Mouse (Mus musculus) kidney, embryonic 16.5 days (tissue): ENCODE data around the gene Nphs2. TPM values are rescaled to one million over a fixed set of nuclear protein-coding genes. Genes with fewer than 3 reads are reported as not detected.
"Not testable (repeated sequence)": the region's sequence is repeated elsewhere in the genome, so short reads cannot be mapped to it uniquely, and the experiment has no call there.

Experiments used
- ATAC-seq: fragments of 200-750 bp; cut with Nextera tagmentation; 2 replicates; pipeline ENCODE4 v1.8.0; 2017; ENCODE audit warnings: moderate TSS enrichment; ENCODE audit not compliant: low FRiP score, low TSS enrichment
- H3K27ac ChIP-seq: fragments of 300-500 bp; sonication (generic); 2 replicates; pipeline ENCODE4 v1.5.1; 2014; ENCODE audit warnings: low read length
- H3K27me3 ChIP-seq: fragments of 300-500 bp; sonication (generic); 2 replicates; pipeline ENCODE4 v1.6.1; 2014; ENCODE audit warnings: low read length, control low read depth, mixed read lengths; ENCODE audit not compliant: insufficient read depth
- H3K36me3 ChIP-seq: fragments of 300-500 bp; sonication (generic); 2 replicates; pipeline ENCODE4 v1.6.1; 2014; ENCODE audit warnings: low read length, control low read depth, mixed read lengths; ENCODE audit not compliant: insufficient read depth
- H3K4me1 ChIP-seq: fragments of 300-500 bp; sonication (generic); 2 replicates; pipeline ENCODE4 v1.6.1; 2014; ENCODE audit warnings: low read length, control low read depth, mixed read lengths; ENCODE audit not compliant: insufficient read depth
- H3K4me2 ChIP-seq: fragments of 300-500 bp; sonication (generic); replicated peaks from 2 replicates; pipeline ENCODE4 v1.6.1; 2014; ENCODE audit warnings: low read depth, low read length
- H3K4me3 ChIP-seq: fragments of 300-500 bp; sonication (generic); 2 replicates; pipeline ENCODE4 v1.5.1; 2014; ENCODE audit warnings: mild to moderate bottlenecking, low read length
- H3K9ac ChIP-seq: fragments of 300-500 bp; sonication (generic); replicated peaks from 2 replicates; pipeline ENCODE4 v1.6.1; 2014; ENCODE audit warnings: low read length
- H3K9me3 ChIP-seq: fragments of 300-500 bp; sonication (generic); 2 replicates; pipeline ENCODE4 v1.6.1; 2016; ENCODE audit warnings: low read length, control low read depth
- WGBS: fragments of 180-500 bp; shearing (Covaris S2); extraction: QIAGEN DNeasy Blood & Tissue Kit; methylation state at CpG from one replicate; pipeline ENCODE4 v1.1.7; 2014; 5-methylcytosine and 5-hydroxymethylcytosine counted together
- polyA plus RNA-seq: library from polyadenylated mRNA; unstranded; fragments of >200 nt; fragmentation: Nextera tagmentation; extraction: Ambion mirVana; gene quantifications from 2 replicates; pipeline ENCODE4 v1.2.1, GENCODE M21; 2015

The Nphs2 gene
- polyA plus RNA-seq, 1 experiment from 2014 or later = 53.3 TPM

DNA sequence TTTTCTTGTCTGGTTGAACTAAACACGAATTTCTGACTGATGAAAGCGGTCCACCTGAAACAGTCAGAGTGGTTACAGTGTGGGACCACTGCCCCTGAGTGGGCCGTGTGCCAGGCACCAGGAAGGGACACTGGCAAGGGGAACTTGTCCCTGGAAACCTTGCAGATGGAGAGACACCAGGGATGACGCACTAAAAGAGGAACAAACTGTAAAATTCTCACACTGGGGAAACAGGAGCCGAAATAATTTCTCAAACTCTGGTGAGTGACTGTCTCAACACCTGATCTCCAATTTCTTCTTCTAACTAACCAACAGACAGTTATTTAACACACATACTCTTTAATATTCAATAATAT lies 25.0 kb upstream of the Nphs2 start:
- Histone ChIP-seq H3K27me3 (no peaks in the 10 kb centered on the region), H3K27ac (no peak overlapping the region), H3K4me3 (no peak overlapping the region), H3K4me2 (no peak overlapping the region), H3K36me3 (no peaks in the 10 kb centered on the region), H3K9ac (no peak overlapping the region), H3K4me1 (no peaks in the 10 kb centered on the region), H3K9me3 (no peaks in the 10 kb centered on the region)
- ATAC-seq = no peak
- WGBS = 87% methylated on average over 5 of the region's 5 CpGs

DNA sequence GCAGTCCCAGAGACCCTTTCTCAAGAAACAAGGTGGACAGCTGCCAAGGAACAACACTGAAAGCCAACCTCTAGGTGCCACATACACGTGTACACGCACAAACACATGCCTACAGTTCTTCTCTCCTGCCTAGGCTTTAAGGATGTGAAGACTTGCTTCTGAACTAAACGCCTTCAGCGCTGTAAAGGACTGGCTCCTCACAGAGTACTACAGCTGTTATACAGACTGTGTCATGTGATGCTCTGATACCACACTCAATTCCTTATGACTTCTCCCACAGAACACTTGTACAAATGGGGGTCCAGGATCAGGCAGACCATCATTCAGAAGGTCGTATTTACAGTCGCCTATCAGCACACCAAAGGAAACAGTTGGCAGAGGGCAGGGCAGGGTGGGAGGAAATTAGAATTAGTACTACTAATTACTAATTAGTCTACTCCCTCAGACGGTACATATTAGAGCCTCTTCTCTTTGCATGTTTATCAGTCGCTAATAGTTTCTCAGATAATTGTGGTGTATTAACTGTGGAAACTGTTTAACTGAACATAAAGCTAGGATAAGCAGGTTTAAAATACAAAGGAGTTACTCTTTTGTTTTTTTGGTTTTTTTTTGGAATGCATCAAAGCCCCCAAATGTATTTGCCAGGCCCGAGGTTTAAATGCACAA lies 21.8 kb upstream of the Nphs2 start:
- no peak for ATAC-seq
- H3K9ac ChIP-seq = no peak overlapping the region
- no peaks in the 10 kb centered on the region for H3K36me3 ChIP-seq

DNA sequence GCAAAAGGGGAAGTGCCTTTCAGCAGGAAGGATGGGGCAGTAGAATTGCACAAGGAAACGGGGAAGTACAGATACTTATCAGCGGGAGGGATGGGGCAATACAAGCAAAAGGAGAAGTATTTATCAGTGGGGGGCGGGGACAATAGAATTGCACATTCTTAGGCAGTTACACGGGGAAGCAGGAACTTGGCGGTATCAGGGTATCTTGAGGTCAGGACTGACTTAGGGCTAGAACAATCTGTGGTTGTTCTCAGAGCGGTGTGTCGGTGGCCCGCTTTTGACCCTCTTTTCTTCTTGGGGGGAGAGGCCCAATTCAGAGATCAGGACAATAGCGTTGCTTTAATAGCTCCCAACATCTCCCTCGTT lies 21.3 kb upstream of the Nphs2 start:
- H3K4me3 ChIP-seq, H3K9ac ChIP-seq, ATAC-seq, H3K36me3 ChIP-seq, H3K4me1 ChIP-seq, H3K9me3 ChIP-seq, H3K27me3 ChIP-seq, H3K4me2 ChIP-seq, H3K27ac ChIP-seq: not testable (repeated sequence)
- WGBS = 81% methylated on average over 10 of the region's 10 CpGs

More for the DNA sequence above, 21.8 kb upstream of the Nphs2 start:
- H3K27ac ChIP-seq = no peak overlapping the region
- no peaks in the 10 kb centered on the region for H3K4me1 ChIP-seq
- 81% methylated on average over 9 of the region's 9 CpGs for WGBS
- H3K4me3 ChIP-seq = no peak overlapping the region
- H3K27me3 ChIP-seq = no peaks in the 10 kb centered on the region
- no peaks in the 10 kb centered on the region for H3K9me3 ChIP-seq
- H3K4me2 ChIP-seq = no peak overlapping the region

DNA sequence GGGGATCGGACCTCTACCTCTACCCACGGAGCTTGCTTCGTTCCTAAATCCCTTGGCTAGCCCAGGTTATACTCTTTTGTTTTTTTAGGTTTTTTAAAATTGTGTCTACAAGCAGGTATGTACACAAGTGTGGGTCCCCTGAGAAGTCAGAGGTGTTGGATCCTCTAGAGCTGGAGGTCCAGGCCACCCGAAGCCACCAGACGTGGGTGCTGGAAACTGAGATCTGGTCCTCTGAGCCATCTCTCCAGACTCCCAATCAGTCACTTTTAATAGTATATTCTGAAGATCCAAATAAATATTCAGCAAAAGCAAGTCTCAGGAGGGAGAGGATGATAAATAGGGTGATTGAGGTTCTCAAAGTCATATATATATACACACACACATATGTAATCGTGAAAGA lies 20.5 kb upstream of the Nphs2 start:
- Histone ChIP-seq H3K27me3 (no peaks in the 10 kb centered on the region), H3K36me3 (no peaks in the 10 kb centered on the region), H3K4me3 (no peak overlapping the region), H3K9ac (no peak overlapping the region), H3K27ac (no peak overlapping the region), H3K9me3 (no peaks in the 10 kb centered on the region), H3K4me2 (no peak overlapping the region), H3K4me1 (no peaks in the 10 kb centered on the region)
- no peak for ATAC-seq
- WGBS = 94% methylated on average over 6 of the region's 6 CpGs

DNA sequence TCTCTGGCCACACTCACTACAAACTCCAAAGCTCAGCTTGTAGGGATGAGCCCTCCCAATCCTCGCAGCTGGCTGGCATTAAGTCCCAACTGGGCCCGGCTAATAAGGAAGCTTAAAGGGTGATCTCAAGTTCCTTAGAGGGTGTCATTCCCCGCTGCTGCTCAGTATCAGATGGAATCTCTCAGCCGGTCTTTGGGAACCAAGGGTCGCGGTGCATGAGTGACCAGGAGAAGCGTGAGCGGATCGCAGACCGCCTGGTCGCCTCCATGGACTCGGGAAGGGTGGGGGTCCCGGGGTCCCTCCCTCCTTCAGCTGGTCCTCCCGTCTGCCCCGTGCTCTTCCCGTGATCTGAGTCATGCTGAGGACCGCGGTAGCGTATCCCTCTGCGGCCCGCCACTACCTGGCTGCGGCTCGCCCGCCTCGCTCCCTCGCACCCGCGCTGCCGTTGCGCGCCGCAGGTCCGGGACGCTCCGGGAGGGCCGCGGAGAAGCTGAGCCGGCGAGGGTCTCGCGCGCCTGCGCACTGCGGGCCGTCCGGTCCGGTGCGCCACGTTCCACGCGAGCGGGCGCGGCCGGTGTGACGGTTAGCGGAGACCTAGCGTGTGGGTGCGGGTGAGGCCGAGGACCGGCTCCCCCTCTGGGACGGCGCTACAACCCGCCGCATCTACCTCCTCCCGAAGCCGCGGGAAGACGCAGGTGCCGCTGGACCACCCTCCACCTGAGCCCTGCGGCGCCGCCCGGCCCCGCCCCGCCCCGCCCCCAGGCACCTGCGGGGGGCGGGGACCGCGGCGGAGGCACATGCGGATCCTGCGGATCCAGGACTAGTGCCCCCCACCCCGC lies 7.4 kb upstream of the Nphs2 start, which contains the start of gene Tdrd5:
Gene Tdrd5, minus strand, starts transcription at position 754 of the 839 bp plus-strand sequence.
- peak within 1 kb of the TSS; percentile 70 for H3K4me3 ChIP-seq
- H3K27ac ChIP-seq = no peak within 1 kb of the TSS
- H3K27me3 ChIP-seq = peaks cover 40% of the 10 kb centered on the region

DNA sequence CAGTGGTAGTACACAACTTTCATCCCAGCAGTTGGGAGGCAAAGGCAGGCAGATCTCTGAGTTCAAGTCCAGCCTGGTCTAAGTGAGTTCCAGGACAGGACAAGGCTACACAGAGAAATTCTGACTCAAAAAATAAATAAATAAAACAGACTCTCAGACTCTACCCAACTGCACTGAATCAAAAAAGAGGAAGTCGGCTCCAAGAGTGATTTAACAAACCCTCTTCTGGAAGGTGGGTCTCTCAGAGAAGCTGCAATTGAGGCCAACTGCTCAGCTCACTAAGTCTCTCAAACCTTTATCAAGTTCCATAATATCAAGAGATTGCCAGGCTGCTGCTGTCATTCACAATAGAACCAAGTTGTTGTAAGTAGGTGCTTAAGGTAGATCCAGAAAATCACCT lies 1.9 kb upstream of the Nphs2 start:
- Histone ChIP-seq H3K36me3 (no peaks in the 10 kb centered on the region), H3K27me3 (peaks cover 59% of the 10 kb centered on the region), H3K4me3 (no peak overlapping the region), H3K9me3 (no peaks in the 10 kb centered on the region), H3K4me2 (no peak overlapping the region), H3K27ac (0 out of 2 replicates have a peak overlapping the region, but pooled peaks have one; percentile 1), H3K9ac (no peak overlapping the region), H3K4me1 (peaks cover 3% of the 10 kb centered on the region; the same call in 1 of the 2 replicates)
- no peak for ATAC-seq
- 66% methylated on average over 1 of the region's 1 CpGs for WGBS

More for the DNA sequence above, 7.4 kb upstream of the Nphs2 start, which contains the start of gene Tdrd5:
- Histone ChIP-seq H3K9me3 (0 out of 2 replicates have a peak, but pooled peaks cover 4% of the 10 kb centered on the region), H3K36me3 (no peaks in the 10 kb centered on the region), H3K9ac (peak within 1 kb of the TSS; percentile 60), H3K4me2 (peak within 1 kb of the TSS; percentile 99), H3K4me1 (peaks cover 4% of the 10 kb centered on the region; the same call in 1 of the 2 replicates)
- under 1% methylated on average over 72 of the region's 85 CpGs for WGBS
- peak; percentile 83 for ATAC-seq

DNA sequence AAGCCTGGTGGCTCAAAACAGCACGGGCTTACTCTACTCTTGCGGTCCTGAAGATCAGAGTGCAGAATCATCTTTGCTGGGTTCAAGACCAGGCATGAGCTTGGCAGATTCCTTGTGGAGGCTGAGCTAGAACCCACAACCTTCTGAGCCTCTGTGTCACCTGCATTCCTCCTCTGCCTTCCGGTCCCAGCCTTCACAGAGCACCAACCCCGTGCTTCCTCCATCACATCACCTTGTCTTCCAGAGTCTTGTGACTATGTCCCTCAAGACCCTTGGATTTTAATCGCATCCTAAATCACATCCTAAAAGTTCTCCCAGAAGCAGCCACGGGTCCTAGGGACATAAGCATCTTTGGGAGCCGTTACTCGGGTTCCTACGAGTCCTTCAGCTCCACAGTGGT lies 12.6 kb downstream of the Nphs2 start:
- H3K4me2 ChIP-seq = no peak overlapping the region
- ATAC-seq = no peak
- H3K9me3 ChIP-seq = no peaks in the 10 kb centered on the region
- H3K27ac ChIP-seq = no peak overlapping the region
- H3K36me3 ChIP-seq = no peaks in the 10 kb centered on the region
- no peaks in the 10 kb centered on the region for H3K27me3 ChIP-seq
- no peak overlapping the region for H3K9ac ChIP-seq
- H3K4me3 ChIP-seq = no peak overlapping the region
- no peaks in the 10 kb centered on the region for H3K4me1 ChIP-seq
- 83% methylated on average over 9 of the region's 9 CpGs for WGBS

DNA sequence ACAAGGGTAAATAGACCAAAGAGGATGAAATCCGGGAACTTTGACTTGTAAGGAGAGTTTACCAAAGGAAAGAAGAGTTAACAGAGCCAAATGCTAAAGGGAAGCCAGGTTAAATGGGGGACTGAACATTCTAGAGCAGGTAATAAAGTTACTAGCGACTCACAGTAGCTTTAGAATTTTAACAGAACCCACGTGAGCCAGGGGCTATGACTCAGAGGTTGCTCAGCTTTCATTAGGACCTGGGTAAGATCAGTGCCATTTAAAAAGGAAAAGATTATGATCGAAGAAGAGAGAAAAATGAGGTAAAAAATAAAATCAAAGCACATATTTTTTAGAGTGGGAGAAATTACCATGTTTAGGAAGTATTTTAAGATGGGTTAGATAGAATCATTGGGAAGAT lies 30.3 kb downstream of the Nphs2 start:
- 68% methylated on average over 4 of the region's 4 CpGs for WGBS
- no peaks in the 10 kb centered on the region for H3K27me3 ChIP-seq

DNA sequence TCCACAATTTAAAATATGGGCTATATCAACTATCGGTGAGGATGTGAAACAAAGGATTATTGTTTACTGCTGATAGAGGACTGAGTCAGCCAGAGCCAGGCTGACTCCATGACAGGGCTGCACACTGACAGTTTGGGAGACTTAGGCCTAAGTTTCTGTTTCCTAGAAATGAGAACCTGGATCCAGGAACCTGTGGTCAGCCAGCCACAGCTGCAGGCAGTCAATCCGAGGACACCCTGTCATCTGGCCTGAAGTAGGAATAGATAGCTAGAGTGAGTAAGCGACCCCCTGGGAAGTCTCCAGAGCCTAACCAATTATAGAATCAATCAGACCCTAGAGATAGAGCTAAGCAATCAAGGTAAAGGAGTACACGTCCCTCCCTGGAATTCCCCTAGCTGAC lies 33.9 kb downstream of the Nphs2 start:
- H3K27me3 ChIP-seq = no peaks in the 10 kb centered on the region
- H3K4me1 ChIP-seq = no peaks in the 10 kb centered on the region
- no peaks in the 10 kb centered on the region for H3K9me3 ChIP-seq
- 68% methylated on average over 4 of the region's 4 CpGs for WGBS
- no peak overlapping the region for H3K4me2 ChIP-seq
- no peak for ATAC-seq
- no peak overlapping the region for H3K9ac ChIP-seq
- H3K36me3 ChIP-seq = no peaks in the 10 kb centered on the region
- H3K4me3 ChIP-seq = no peak overlapping the region
- H3K27ac ChIP-seq = no peak overlapping the region

More for the DNA sequence above, 30.3 kb downstream of the Nphs2 start:
- Histone ChIP-seq H3K9ac (no peak overlapping the region), H3K27ac (no peak overlapping the region), H3K9me3 (no peaks in the 10 kb centered on the region), H3K4me3 (no peak overlapping the region), H3K36me3 (no peaks in the 10 kb centered on the region), H3K4me1 (no peaks in the 10 kb centered on the region), H3K4me2 (no peak overlapping the region)
- no peak for ATAC-seq

DNA sequence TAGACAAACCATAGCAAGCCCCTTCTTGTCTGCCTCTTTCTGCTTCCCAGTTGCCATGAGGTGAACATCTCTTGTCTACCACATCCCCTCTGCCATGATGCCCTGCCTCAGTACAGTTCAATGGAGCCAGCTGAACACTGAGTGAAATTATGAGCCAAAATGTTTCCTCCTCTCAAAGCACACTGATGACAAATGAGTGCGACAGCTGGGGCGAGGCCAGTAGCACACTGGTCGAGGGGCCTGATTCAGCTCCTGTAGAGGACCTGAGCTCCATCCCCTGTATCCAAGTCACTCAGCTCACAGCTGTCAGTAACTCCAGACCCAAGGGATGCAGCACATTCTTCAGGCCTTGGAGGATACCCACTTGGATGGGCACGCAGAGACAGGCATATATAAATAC lies 35.1 kb downstream of the Nphs2 start:
- no peaks in the 10 kb centered on the region for H3K27me3 ChIP-seq
- no peak overlapping the region for H3K9ac ChIP-seq
- 83% methylated on average over 4 of the region's 4 CpGs for WGBS
- ATAC-seq = no peak
- no peak overlapping the region for H3K4me3 ChIP-seq
- no peaks in the 10 kb centered on the region for H3K4me1 ChIP-seq
- H3K4me2 ChIP-seq = no peak overlapping the region
- H3K36me3 ChIP-seq = no peaks in the 10 kb centered on the region
- H3K27ac ChIP-seq = no peak overlapping the region
- no peaks in the 10 kb centered on the region for H3K9me3 ChIP-seq
